Mouse (Mus musculus) splenic B cell, adult 2 months (primary cell): ENCODE measurements at regions not wholly inside any gene's neighbourhood (a gene's known extent, or its start where the extent isn't known, plus 50 kb on each side); places are given as distances from the start of the nearest gene placed in this dataset.

Source experiments
- DNase-seq: peaks from one replicate; pipeline ENCODE4 v3.0.0-alpha.2; 2011; ENCODE audit warnings: low read depth, low spot score
- H3K27me3 ChIP-seq: 2 replicates; pipeline ENCODE4 v1.6.1; 2012; ENCODE audit warnings: mild to moderate bottlenecking, low read length, moderate library complexity, mixed read lengths; ENCODE audit not compliant: control insufficient read depth, poor library complexity, insufficient read depth, severe bottlenecking
- H3K36me3 ChIP-seq: 2 replicates; pipeline ENCODE4 v1.6.1; 2012; ENCODE audit warnings: mild to moderate bottlenecking, low read length, moderate library complexity, mixed read lengths; ENCODE audit not compliant: control insufficient read depth, poor library complexity, insufficient read depth, severe bottlenecking

DNA sequence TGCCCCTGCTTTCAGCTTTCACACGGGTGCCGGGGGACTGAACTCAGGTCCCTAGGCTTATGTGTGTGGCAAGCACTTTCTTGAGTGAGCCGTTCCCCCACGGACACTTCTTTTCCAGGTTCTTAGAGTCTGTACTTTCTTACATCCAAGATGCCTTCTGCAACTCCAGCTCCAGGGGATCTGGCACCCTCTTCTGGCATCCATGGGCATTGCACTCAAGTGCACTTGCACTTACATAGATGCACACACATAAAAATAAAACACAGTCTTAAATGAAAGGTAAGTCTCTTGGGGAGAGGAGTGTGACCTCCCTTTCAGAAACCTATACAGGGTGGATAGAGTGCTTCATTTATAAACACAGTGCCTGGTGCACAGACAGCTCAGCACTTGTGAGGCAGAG, 368.6 kb downstream of the Med13l start:
- DNase-seq, result no peak
- H3K27me3 ChIP-seq, result no peaks in the 10 kb centered on the region; the same call in 1 of the 2 replicates
- no peaks in the 10 kb centered on the region for H3K36me3 ChIP-seq

DNA sequence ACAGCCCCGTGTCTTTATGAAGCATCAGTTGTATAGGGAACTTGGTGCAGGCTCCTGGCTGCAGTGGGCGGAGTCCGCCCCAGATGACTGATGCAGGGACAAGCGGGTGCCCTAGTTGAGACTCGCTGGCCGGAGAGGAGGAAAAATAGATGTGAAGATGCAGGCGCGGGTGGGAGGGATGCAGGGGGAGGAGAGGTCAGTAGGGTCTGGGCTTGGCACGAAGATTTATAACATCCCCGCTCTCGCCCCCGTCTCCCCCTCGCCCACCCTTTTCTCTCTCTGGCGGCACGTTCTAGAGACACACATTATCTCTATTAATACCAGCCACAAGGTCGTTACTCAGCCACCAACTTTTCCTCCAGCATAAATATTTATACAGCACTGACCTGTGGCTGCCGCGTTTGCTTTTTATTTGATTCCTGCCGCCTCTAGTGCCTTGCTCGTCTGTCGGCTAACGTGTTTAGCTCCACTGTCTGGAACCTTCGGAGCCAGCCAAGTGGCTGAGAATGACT, 369.6 kb downstream of the Med13l start:
- no peaks in the 10 kb centered on the region; the same call in 1 of the 2 replicates for H3K27me3 ChIP-seq
- DNase-seq, result no peak

DNA sequence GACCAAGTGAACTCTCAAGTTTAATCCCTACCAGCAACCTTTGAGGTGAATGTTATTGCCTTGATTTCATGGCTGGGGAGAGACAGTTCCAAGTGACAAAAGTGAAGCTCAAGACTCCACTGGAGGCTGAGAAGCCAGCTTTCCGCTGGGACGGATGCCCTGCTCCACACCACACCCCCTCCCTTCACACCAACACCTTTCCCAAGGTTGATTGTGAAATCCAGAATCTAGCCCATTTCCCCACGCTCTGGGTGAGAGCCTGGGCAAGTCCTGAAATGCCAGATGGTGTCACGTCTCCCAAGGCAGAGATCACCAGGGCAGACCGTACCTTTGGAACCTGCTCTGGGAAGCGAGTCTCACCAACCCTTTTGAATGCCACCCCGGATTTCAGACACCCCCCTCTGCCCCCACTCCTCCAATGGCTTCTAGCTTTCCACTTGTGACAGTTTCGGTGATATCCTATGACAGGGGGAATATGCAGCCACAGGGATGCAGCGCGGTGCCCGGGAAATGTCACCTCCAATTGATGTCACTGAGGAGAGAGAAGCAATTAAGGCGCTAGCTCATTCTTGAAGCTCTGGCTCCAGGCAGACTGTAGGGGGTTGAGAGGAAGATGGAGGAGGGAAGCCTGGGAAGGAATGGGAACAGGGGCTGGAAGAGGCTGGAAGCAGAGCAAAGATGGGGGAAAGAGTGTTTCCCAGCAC, 379.0 kb downstream of the Med13l start:
- no peak for DNase-seq
- Histone ChIP-seq H3K36me3 (no peaks in the 10 kb centered on the region), H3K27me3 (no peaks in the 10 kb centered on the region)

More for the DNA sequence above, 369.6 kb downstream of the Med13l start:
- H3K36me3 ChIP-seq, result no peaks in the 10 kb centered on the region

DNA sequence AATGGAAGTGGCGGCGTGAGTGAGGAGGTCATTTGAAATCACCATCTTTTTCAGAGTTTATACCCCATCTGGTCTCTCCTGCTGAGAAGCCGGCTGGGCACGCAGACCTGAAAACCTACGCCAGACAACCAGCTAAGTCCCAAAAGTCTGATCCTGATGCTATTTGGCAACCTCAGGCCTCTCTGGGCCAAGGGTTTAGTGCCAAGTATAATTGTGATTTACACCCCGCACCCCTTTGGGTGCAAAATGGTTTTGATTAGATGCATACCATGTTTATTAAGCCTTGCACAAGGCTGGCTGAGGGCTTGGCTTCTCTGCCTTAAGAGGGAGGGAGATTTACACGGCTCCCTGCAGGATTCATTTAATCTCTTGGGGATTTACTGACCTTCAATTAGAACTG, 383.8 kb downstream of the Med13l start:
- no peaks in the 10 kb centered on the region for H3K27me3 ChIP-seq
- DNase-seq, result no peak
- H3K36me3 ChIP-seq, result no peaks in the 10 kb centered on the region

DNA sequence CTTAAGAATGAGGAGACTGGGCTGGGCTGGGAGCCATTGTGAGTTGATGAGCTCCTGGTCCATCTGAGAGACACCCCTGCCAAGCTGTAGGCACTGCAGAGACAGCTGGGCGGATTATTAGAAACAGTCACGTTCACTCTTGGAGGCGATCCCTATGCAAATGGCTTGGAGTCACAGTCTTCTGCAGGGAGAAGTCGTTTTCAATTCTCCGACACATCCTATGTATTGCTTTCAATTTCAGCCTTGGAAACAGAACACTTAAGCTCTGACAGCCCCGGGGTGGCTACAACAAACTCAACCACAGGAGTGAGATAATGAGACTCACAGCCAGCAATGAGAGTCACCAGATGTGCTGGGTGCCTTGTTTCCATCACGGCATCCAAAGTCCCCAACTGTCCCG, 385.6 kb downstream of the Med13l start:
- H3K27me3 ChIP-seq, result no peaks in the 10 kb centered on the region
- no peak for DNase-seq
- H3K36me3 ChIP-seq, result no peaks in the 10 kb centered on the region

DNA sequence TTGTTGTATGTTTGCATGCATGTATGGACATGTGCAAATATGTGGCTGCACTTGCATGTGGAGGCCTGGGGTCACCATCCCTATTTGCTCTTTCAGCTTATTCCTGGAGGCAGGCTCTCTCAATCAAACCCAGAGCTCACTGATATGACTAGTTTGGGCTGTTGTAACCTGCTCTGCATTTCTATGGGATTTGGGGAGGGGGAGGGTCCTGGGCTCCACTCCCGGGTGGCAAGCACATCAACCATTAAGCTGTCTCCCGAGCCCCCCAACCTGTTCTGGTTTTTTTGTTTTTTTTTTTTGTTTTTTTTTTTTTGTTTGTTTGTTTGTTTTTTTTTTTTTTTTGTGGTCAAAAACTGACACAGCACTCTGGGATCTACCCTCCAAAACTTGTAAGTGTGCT, 386.5 kb downstream of the Med13l start:
- Histone ChIP-seq H3K36me3 (no peaks in the 10 kb centered on the region), H3K27me3 (no peaks in the 10 kb centered on the region)
- DNase-seq, result no peak

DNA sequence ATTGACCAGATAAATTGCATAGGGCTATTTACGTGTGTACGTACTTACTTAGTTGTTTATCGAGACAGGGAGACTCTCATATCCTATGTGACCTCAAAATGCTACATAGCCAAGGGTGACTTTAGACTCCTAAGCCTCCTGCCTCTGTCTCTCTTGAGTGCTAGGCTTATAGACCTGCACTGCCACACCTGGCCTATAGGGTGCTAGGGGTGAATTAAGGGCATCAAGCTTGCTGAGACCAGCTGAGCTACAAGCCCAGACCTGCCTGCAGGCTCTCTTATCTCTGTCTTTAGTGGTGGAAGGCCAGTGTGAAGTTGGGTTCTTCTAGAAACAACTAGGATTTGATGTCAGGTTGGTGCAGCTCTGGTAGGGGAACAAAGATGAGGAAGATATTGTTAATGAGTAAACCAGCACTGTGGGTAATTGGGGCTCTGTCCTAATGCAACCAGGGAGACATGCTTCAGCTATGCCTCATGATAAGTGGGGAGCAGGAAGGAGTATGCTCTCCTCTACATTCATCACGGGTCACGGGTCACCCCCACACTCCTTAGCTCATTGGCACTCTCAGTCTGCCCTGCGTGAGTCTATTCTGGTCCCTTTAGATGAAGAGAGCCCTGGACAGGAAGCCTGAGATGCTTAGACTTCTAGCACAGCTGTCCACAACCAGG, 387.8 kb downstream of the Med13l start:
- no peak for DNase-seq
- H3K27me3 ChIP-seq, result no peaks in the 10 kb centered on the region
- no peaks in the 10 kb centered on the region for H3K36me3 ChIP-seq

DNA sequence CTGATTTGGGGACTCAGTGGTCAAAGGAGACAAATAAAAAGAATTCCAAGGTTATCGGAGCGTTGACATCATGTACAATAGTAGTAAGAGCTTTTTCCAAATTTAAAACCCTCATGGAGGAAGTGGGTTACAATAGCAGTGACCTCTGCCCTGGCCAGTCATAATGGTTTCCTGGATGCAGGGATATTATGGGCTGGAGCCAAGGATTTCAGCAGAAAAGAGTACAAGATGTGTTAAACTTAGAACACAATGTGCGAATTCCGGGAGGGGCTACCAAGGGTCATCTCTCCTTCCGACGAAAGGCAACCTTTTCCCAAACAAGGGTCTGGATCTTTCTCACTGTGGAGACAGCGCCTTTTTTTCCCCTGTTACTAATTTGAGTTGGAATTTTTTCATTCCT, 390.6 kb downstream of the Med13l start:
- no peak for DNase-seq
- no peaks in the 10 kb centered on the region for H3K27me3 ChIP-seq

DNA sequence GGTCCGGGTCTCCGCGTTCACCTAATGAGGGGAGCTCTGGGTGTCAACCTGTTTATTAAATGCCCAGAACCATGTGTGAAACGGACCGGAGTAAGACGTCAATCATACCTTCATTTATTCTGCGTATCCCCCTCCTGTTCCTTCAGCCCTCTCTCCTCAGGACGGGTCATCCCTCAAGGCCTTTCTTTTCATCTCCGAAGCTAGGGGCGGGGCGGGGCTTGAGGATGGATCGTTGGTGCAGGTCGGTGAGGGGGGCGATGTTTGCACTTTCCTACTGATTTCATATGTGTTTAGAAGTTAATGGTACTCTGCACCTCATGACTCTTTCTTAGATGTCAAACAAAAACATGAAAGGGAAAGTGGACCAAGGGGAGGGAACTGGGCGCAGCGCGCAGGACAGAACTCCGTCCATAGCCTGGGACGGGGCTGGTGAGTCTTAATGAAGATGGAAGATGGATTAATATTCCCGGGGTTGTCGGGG, 400.1 kb downstream of the Med13l start:
- H3K27me3 ChIP-seq, result no peaks in the 10 kb centered on the region
- no peaks in the 10 kb centered on the region for H3K36me3 ChIP-seq
- no peak for DNase-seq

More for the DNA sequence above, 390.6 kb downstream of the Med13l start:
- no peaks in the 10 kb centered on the region for H3K36me3 ChIP-seq

DNA sequence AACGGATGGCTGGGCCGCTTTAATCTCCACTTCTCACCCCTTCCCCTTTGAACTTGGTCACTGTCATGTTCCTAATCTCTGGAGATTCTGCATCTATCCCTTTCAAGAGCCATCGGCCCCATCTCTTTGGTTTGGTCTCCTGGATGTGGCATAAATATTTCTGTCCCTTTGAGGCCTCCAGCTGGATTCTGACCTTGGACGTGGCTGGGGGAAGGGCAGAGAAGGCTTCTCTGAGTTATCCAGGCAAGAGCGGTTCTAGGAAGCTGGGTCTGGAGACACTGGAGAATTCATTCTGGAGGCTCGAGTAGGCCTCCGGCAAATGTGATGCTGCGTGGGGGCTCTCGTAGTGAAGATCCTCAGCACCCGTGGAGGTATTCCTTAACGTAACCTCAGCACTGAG, 400.6 kb downstream of the Med13l start:
- no peaks in the 10 kb centered on the region for H3K36me3 ChIP-seq
- DNase-seq, result no peak
- no peaks in the 10 kb centered on the region for H3K27me3 ChIP-seq

DNA sequence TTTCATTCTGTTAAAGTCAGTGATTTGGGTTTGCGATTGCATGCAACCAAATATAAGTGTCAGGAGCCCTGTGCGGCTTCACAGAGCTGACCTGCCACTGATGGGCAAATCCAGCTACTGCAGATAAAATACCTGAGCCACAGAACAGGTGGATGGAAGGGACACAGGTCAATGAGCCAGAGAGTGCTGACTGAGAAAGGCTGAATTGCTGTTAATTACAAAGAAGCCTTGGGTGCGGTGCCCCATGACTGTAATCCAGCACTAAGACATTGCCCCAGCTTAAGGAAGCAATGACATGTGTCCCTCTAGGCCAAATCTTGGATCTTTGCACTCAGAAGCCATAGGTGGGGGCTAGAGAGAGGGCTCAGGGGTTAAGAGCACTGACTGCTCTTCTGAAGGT, 401.7 kb downstream of the Med13l start:
- H3K36me3 ChIP-seq, result no peaks in the 10 kb centered on the region
- no peak for DNase-seq

DNA sequence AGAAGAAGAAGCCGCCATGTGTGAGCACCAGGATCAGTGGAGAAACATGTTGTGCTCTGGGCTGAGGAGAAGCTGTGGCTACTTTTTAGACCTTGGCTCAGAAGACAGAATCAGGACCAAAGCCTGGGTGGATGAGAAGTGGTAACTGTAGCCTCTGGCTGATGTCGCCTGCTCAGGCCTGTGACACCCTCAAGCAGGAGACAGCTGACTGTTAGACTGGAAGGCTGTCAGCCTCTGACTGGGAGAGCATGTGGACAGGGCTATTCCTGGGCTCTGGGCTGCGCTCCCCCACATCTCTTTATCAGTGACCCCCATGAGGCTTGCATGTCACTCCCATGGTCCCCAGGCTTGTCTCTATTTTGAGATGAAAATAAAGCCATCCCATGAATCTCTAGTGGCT, 402.5 kb downstream of the Med13l start:
- no peak for DNase-seq
- H3K36me3 ChIP-seq, result no peaks in the 10 kb centered on the region
- no peaks in the 10 kb centered on the region for H3K27me3 ChIP-seq

More for the DNA sequence above, 401.7 kb downstream of the Med13l start:
- H3K27me3 ChIP-seq, result no peaks in the 10 kb centered on the region

DNA sequence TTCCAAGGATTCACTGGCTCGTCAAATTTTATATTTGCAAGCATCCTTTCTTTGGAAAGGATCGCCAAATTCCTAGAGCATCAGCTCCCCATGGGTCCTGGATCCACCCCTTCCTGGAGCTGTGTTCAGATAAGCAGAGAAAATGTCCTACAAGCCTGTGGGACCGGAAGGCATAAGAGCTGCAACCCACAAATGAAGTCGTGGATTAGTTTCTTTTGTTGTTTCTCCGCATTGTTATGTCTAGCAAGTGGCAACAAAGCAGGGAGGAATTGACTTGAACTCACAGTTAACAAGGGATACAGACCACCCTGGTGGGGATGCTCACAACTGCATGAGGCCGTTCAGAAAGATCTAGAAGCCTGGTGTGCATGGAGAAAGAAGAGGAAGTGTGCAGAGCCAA, 406.4 kb downstream of the Med13l start:
- Histone ChIP-seq H3K36me3 (no peaks in the 10 kb centered on the region), H3K27me3 (no peaks in the 10 kb centered on the region; the same call in 1 of the 2 replicates)
- no peak for DNase-seq

DNA sequence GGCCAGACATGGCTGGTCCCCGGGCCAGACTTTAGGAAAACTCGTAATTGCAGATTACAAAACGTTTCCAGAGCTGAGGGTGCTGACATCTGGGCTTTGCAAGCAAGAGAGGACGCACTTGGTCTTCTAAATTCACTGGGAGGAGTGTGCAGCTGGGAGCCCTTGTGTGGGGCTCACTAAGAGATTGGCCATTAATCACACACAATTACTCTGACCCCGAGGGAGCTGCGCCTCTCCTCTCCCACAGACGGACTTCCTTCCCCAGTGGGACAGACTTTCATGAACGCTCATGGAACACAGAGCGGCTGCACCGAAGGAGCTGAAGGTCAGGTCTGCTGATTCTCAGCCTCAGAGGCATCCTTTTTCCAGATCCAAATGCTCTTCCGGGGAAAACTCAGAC, 407.2 kb downstream of the Med13l start:
- DNase-seq, result no peak
- Histone ChIP-seq H3K36me3 (no peaks in the 10 kb centered on the region), H3K27me3 (no peaks in the 10 kb centered on the region; the same call in 1 of the 2 replicates)

DNA sequence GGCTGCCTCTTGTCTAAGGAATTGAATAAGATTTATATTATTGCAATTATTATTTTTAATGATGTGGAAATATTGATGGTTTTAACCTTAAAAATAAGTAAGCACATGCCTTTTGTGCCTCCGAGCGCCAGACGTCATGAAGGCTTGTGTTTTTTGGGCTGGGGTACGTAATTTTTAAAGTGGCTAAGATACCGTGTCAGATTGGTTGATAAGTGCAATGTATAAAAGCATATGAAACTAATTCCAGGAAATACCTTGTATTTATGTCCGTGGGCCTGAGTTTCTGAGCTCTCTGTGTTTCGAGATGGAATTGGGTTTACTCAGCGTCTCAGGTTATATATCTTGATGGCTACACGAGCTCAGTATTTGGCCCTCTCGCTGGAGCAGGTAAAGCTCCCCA, 414.7 kb downstream of the Med13l start:
- no peaks in the 10 kb centered on the region for H3K27me3 ChIP-seq
- no peaks in the 10 kb centered on the region for H3K36me3 ChIP-seq
- DNase-seq, result no peak
